Mouse (Mus musculus) myocyte (in vitro differentiated cells): Measurements from ENCODE around the gene Kmt2d. TPM values are rescaled to one million over a fixed set of nuclear protein-coding genes. Genes with fewer than 3 reads are reported as not detected.

Experiments used
- H3K27me3 ChIP-seq: one replicate; pipeline ENCODE4 v1.6.1; 2011; ENCODE audit not compliant: control insufficient read depth, insufficient read depth, insufficient read length
- H3K36me3 ChIP-seq: one replicate; pipeline ENCODE4 v1.6.1; 2011; ENCODE audit not compliant: control insufficient read depth, insufficient read depth
- H3K4me2 ChIP-seq: one replicate; pipeline ENCODE4 v1.6.1; 2011; ENCODE audit warnings: low read depth, control low read depth
- H3K4me3 ChIP-seq: one replicate; pipeline ENCODE4 v1.5.1; 2011; ENCODE audit warnings: mild to moderate bottlenecking, control low read depth, moderate library complexity
- H3K79me2 ChIP-seq: one replicate; pipeline ENCODE4 v1.6.1; 2011; ENCODE audit not compliant: control insufficient read depth, insufficient read depth
- H3ac ChIP-seq: one replicate; pipeline ENCODE4 v1.6.1; 2011; ENCODE audit not compliant: control insufficient read depth, insufficient read length
- CEBPB ChIP-seq: IDR thresholded peaks from 2 replicates; pipeline ENCODE4 v1.6.1; 2011; ENCODE audit warnings: mild to moderate bottlenecking, moderate library complexity; ENCODE audit not compliant: poor library complexity, insufficient read depth, severe bottlenecking
- E2F4 ChIP-seq: IDR thresholded peaks from one replicate; pipeline ENCODE4 v1.6.1; 2011; ENCODE audit warnings: mild to moderate bottlenecking, control low read depth, moderate library complexity; ENCODE audit not compliant: insufficient read depth
- MAX ChIP-seq: IDR thresholded peaks from one replicate; pipeline ENCODE4 v1.6.1; 2011; ENCODE audit warnings: low read depth, mild to moderate bottlenecking, control low read depth
- MYOD1 ChIP-seq, 3 experiments: IDR thresholded peaks; one replicate each; pipeline ENCODE4 v1.6.1; 2011; ENCODE audit warnings: control low read depth in 2 of 3, low read depth in 2 of 3, mild to moderate bottlenecking in 2 of 3, moderate library complexity in 1 of 3; ENCODE audit not compliant: insufficient read length in 2 of 3, control insufficient read depth in 1 of 3
- MYOG ChIP-seq, 3 experiments: IDR thresholded peaks; one replicate each; pipeline ENCODE4 v1.6.1; 2011; ENCODE audit warnings: control low read depth in 2 of 3, low read depth in 2 of 3, mild to moderate bottlenecking in 2 of 3; ENCODE audit not compliant: insufficient read length in 2 of 3, control insufficient read depth in 1 of 3, insufficient read depth in 1 of 3
- POLR2A ChIP-seq: IDR thresholded peaks from one replicate; pipeline ENCODE4 v1.6.1; 2011; ENCODE audit warnings: low read depth, mild to moderate bottlenecking, control low read depth, moderate library complexity; ENCODE audit not compliant: insufficient read length
- POLR2AphosphoS2 ChIP-seq: IDR thresholded peaks from one replicate; pipeline ENCODE4 v1.6.1; 2011; ENCODE audit warnings: low read depth, control low read depth; ENCODE audit not compliant: insufficient read length
- REST ChIP-seq: IDR thresholded peaks from one replicate; pipeline ENCODE4 v1.6.1; 2011; ENCODE audit warnings: mild to moderate bottlenecking, control low read depth, moderate library complexity; ENCODE audit not compliant: insufficient read depth, insufficient read length
- SRF ChIP-seq: IDR thresholded peaks from one replicate; pipeline ENCODE4 v1.6.1; 2011; ENCODE audit warnings: low read depth; ENCODE audit not compliant: control insufficient read depth, insufficient read length
- TCF12 ChIP-seq: IDR thresholded peaks from one replicate; pipeline ENCODE4 v1.6.1; 2011; ENCODE audit warnings: mild to moderate bottlenecking, control low read depth; ENCODE audit not compliant: poor library complexity, insufficient read depth, severe bottlenecking
- TCF3 ChIP-seq: IDR thresholded peaks from one replicate; pipeline ENCODE4 v1.6.1; 2011; ENCODE audit warnings: low read depth, control low read depth; ENCODE audit not compliant: insufficient read length
- USF1 ChIP-seq: IDR thresholded peaks from one replicate; pipeline ENCODE4 v1.6.1; 2011; ENCODE audit warnings: low read depth, mild to moderate bottlenecking, control low read depth, moderate library complexity
- polyA plus RNA-seq: library from polyadenylated mRNA; unstranded; fragments of >200 nt; fragmentation: generic; extraction: Trizol; gene quantifications from one replicate; pipeline ENCODE4 v1.2.1, GENCODE M21; 2012; ENCODE audit warnings: missing spikeins

Gene Kmt2d
- polyA plus RNA-seq, 1 experiment: 27.1 TPM

DNA sequence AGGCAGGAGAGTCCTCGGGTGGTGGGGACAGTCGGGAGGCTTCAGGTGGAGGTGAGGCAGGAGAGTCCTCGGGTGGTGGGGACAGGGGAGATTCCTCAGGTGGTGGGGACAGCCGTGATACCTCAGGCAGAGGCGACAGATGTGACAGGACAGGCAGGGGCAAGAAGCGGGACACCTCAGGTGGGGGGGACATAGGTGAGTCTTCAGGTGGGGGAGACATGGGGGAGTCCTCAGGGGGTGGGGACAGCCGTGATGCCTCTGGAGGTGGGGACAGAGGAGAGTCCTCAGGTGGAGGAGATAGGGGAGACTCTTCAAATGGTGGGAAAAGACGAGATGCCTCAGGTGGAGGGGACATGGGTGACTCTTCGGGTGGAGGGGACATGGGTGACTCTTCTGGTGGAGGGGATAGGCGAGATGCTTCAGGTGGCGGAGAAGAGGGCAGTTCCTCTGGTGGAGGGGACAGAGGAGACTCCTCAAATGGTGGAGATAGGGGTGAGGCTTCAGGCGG, 7.5 kb downstream of the Kmt2d start:
- no peaks in the 10 kb centered on the region for H3K27me3 ChIP-seq
- peaks cover 30% of the 10 kb centered on the region for H3K79me2 ChIP-seq
- no peak overlapping the region for H3K4me3 ChIP-seq
- no peak for TF ChIP-seq MYOG (IDR thresholded peaks at IDR 0.05; ENCODE audit: control insufficient read depth in 1 of 3, insufficient read depth in 1 of 3, insufficient read length in 2 of 3, low read depth in 2 of 3)
- TF ChIP-seq CEBPB: no peak
- TF ChIP-seq SRF: no peak
- TF ChIP-seq TCF3: no peak
- TF ChIP-seq MAX: no peak
- TF ChIP-seq POLR2AphosphoS2: no peak
- TF ChIP-seq REST: no peak
- TF ChIP-seq MYOD1 (IDR thresholded peaks at IDR 0.05; ENCODE audit: control insufficient read depth in 1 of 3, insufficient read length in 2 of 3, low read depth in 2 of 3): no peak
- no peak for TF ChIP-seq POLR2A
- no peak for TF ChIP-seq TCF12
- TF ChIP-seq USF1: no peak
- TF ChIP-seq E2F4: no peak
- H3K36me3 ChIP-seq: peaks cover 71% of the 10 kb centered on the region
- H3K4me2 ChIP-seq: no peak overlapping the region
- no peak overlapping the region for H3ac ChIP-seq

DNA sequence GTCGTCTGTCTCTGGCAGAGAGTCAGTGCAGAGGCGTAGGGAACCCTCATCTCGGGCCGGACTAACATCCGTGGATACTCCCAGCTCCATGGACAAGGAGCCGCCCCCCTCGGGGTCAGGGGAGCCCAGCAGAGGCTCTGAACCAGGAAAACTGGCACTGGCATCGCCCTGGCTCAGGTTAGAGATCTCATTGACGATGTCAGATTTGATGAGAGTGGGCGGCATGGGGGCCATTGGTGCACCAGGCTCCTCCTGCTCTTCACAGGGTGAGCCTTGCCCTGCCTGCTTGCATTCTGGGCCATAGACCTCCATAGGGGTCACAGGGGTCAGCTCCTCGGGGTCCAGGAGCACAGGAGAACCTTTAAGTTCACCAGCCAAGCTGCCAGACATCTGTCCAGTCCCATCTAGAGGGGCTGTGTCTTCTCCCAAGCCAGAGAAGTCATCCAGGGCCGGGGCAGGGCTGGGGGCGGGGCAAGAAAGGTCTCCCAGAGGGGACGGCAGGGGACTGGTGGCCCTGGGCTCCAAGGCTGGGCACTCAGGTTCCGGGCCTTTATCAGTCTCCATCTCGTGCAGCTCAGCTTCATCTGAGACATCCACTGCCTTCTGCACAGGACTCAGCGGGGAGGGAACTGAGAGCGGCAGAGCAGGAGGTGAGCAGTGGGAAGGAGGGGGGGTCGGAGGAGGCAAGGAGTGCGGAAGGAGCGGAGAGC, 9.1 kb downstream of the Kmt2d start:
- Histone ChIP-seq H3ac (no peak overlapping the region), H3K4me2 (no peak overlapping the region), H3K36me3 (peaks cover 86% of the 10 kb centered on the region), H3K4me3 (no peak overlapping the region), H3K27me3 (no peaks in the 10 kb centered on the region), H3K79me2 (peaks cover 14% of the 10 kb centered on the region)
- TF ChIP-seq POLR2AphosphoS2 (no peak), CEBPB (no peak), E2F4 (no peak), MYOD1 (IDR thresholded peaks at IDR 0.05; ENCODE audit: control insufficient read depth in 1 of 3, insufficient read length in 2 of 3, low read depth in 2 of 3) (no peak), TCF12 (no peak), SRF (no peak), USF1 (no peak), REST (no peak), TCF3 (no peak), POLR2A (no peak), MYOG (IDR thresholded peaks at IDR 0.05; ENCODE audit: control insufficient read depth in 1 of 3, insufficient read depth in 1 of 3, insufficient read length in 2 of 3, low read depth in 2 of 3) (no peak), MAX (no peak)

DNA sequence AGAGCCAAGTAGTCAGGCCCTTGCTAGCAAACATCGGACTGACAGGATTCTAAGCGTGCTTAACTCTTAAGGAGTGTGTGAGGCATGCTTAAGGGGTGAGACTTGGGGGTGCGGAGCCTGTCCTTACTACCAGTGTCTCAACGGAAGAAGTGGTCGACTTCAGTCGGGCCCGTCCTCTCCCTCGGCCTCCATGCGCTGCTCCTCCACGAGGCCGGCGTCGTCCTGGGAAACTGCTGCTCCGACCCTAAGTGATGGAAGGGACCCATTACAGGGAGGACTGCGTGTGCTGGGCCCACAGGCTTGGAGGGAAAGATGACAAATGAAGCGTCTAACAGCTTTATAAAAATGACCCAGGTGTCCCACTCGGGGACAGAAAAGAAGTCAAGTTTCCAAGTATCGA, 10.1 kb downstream of the Kmt2d start:
- H3K4me3 ChIP-seq: no peak overlapping the region

DNA sequence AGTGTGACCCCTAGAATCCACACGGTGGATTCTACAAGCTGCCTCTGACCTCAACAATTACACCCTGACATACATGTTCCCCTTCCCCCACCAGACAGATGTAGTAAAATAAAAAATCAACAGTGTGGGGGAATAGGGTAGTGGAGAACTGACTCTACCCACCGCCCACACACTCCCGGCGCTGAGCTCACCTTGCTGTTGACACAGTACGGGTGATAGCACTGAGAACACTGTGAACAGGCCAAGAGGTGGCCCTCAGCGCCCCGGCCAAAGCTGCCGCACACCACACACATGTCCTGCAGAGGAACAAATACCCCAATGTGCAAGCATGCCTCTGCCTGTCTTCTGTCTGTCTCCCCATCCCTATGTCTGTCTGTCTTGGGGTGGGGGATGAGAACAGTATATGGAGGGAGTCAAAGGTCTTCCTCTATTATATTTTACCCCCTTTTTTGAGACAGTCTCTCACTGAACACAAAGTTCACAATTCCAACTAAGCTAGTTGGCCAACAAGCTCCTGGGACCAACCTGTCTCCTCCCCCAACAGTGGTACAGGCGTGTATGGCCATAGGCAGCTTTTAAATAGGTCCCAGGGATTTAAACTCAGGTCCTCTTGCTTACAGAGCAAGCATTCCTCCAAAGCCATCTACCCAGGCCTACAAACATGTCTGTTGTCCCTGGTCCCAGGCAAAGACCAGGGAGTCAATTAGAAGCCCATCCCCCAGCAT, 11.5 kb downstream of the Kmt2d start:
- Histone ChIP-seq H3K79me2 (no peaks in the 10 kb centered on the region), H3K36me3 (peaks cover 79% of the 10 kb centered on the region)

More for the DNA sequence above, 10.1 kb downstream of the Kmt2d start:
- no peak overlapping the region for H3ac ChIP-seq
- H3K79me2 ChIP-seq: peaks cover 4% of the 10 kb centered on the region
- no peak for TF ChIP-seq CEBPB
- H3K4me2 ChIP-seq: no peak overlapping the region
- peaks cover 93% of the 10 kb centered on the region for H3K36me3 ChIP-seq
- H3K27me3 ChIP-seq: no peaks in the 10 kb centered on the region

DNA sequence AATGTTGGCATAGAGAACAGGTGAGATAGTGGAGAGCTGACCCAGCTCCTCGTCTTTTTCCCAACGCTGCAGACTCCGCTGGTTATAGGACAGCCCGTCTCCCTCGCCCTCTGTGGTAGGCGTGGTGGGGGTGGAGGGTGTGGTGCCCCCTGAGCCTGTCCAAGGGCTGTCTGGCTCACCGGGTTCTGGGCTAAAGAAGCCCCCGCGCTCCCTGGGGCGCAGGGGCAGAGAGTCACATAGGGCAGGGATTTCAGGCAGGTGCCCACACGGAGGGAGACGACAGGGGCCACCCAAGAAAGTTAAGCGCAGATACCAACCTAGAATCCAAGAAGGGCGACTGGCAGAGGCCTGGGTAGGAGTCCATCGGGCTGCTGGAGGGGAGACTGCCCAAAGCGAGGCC, 16.8 kb downstream of the Kmt2d start:
- Histone ChIP-seq H3K4me3 (no peak overlapping the region), H3K27me3 (no peaks in the 10 kb centered on the region), H3K79me2 (peaks cover 6% of the 10 kb centered on the region), H3K36me3 (peaks cover 65% of the 10 kb centered on the region), H3K4me2 (no peak overlapping the region), H3ac (no peak overlapping the region)
- TF ChIP-seq POLR2AphosphoS2: no peak
- TF ChIP-seq USF1: no peak
- TF ChIP-seq POLR2A: no peak
- TF ChIP-seq TCF3: no peak
- TF ChIP-seq REST: no peak
- no peak for TF ChIP-seq CEBPB
- TF ChIP-seq SRF: no peak
- no peak for TF ChIP-seq TCF12
- TF ChIP-seq MYOD1 (IDR thresholded peaks at IDR 0.05; ENCODE audit: control insufficient read depth in 1 of 3, insufficient read length in 2 of 3, low read depth in 2 of 3): no peak
- TF ChIP-seq E2F4: no peak
- TF ChIP-seq MYOG (IDR thresholded peaks at IDR 0.05; ENCODE audit: control insufficient read depth in 1 of 3, insufficient read depth in 1 of 3, insufficient read length in 2 of 3, low read depth in 2 of 3): no peak
- TF ChIP-seq MAX: no peak

More for the DNA sequence above, 11.5 kb downstream of the Kmt2d start:
- Histone ChIP-seq H3K27me3 (no peaks in the 10 kb centered on the region), H3K4me2 (no peak overlapping the region), H3K4me3 (no peak overlapping the region), H3ac (no peak overlapping the region)
- TF ChIP-seq TCF12 (no peak), USF1 (no peak), MYOG (IDR thresholded peaks at IDR 0.05; ENCODE audit: control insufficient read depth in 1 of 3, insufficient read depth in 1 of 3, insufficient read length in 2 of 3, low read depth in 2 of 3) (no peak)
